Mouse (Mus musculus): ENCODE measurements around the gene Crym. TPM values are rescaled to one million over a fixed set of nuclear protein-coding genes. Genes with fewer than 3 reads are reported as not detected.

Gene Crym
- polyA plus RNA-seq, 1 experiment from 2014 or later, result 2.0 TPM

GRCm38 (mm10) chr7:120150257-120150656 is 51.7 kb downstream of the Crym start:
- Histone ChIP-seq H3K4me3 (ENCODE audit: low read length) (no peak overlapping the region), H3K9ac (ENCODE audit: low read length) (no peak overlapping the region), H3K27ac (ENCODE audit: low read length) (no peak overlapping the region), H3K4me2 (ENCODE audit: low read depth, low read length) (no peak overlapping the region), H3K36me3 (ENCODE audit: control insufficient read depth, insufficient read depth) (no peaks in the 10 kb centered on the region), H3K4me1 (ENCODE audit: control insufficient read depth, insufficient read depth, low read length) (no peaks in the 10 kb centered on the region), H3K9me3 (replicated peaks; ENCODE audit: control insufficient read depth, low read length) (no peaks in the 10 kb centered on the region), H3K27me3 (ENCODE audit: control insufficient read depth, insufficient read depth, low read length) (no peaks in the 10 kb centered on the region; the same call in 1 of the 2 replicates)
- ATAC-seq (replicated peaks; ENCODE audit: extremely low read depth, insufficient read depth, low FRiP score), result no peak
- 44% methylated on average over 3 of the region's 3 CpGs for WGBS

DNA sequence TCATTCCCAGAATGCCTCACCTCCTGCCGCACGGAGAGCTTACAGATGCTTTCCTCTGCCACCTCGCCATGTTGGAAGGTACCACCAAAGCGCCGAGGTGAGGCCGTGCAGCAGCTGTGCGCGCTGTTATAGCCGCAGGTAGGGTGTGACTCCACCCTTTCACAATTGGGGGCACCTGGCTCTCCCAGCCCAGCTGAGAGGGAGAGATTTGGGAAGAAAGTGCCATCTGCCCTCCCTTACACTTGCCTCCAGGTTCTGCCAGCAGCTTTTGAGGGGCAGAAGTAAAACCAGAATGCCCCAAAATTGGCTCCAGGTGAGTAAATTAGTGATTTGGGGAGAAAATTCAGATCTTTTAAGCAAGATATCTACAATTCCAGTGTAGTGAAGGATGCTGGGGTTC is 56.7 kb downstream of the Crym start, which contains the start of gene Zp2:
Zp2 (minus strand) TSS at position 101 of the 400 bp plus-strand sequence.
- no peak within 1 kb of the TSS for H3K4me2 ChIP-seq (ENCODE audit: low read depth, low read length)
- no peak within 1 kb of the TSS for H3K27ac ChIP-seq (ENCODE audit: low read length)
- H3K27me3 ChIP-seq (ENCODE audit: control insufficient read depth, insufficient read depth, low read length), result no peaks in the 10 kb centered on the region; the same call in 1 of the 2 replicates
- H3K4me3 ChIP-seq (ENCODE audit: low read length), result no peak within 1 kb of the TSS
- H3K36me3 ChIP-seq (ENCODE audit: control insufficient read depth, insufficient read depth), result no peaks in the 10 kb centered on the region
- ATAC-seq (replicated peaks; ENCODE audit: extremely low read depth, insufficient read depth, low FRiP score), result no peak
- WGBS, result 69% methylated on average over 9 of the region's 9 CpGs
- no peaks in the 10 kb centered on the region for H3K9me3 ChIP-seq (replicated peaks; ENCODE audit: control insufficient read depth, low read length)
- H3K9ac ChIP-seq (ENCODE audit: low read length), result no peak within 1 kb of the TSS
- H3K4me1 ChIP-seq (ENCODE audit: control insufficient read depth, insufficient read depth, low read length), result peaks cover 3% of the 10 kb centered on the region; the same call in 1 of the 2 replicates

GRCm38 (mm10) chr7:120142743-120143142 is 59.2 kb downstream of the Crym start:
- ATAC-seq (replicated peaks; ENCODE audit: extremely low read depth, insufficient read depth, low FRiP score), result no peak
- Histone ChIP-seq H3K4me1 (ENCODE audit: control insufficient read depth, insufficient read depth, low read length) (peaks cover 3% of the 10 kb centered on the region; the same call in 1 of the 2 replicates), H3K4me3 (ENCODE audit: low read length) (no peak overlapping the region), H3K4me2 (ENCODE audit: low read depth, low read length) (no peak overlapping the region), H3K27me3 (ENCODE audit: control insufficient read depth, insufficient read depth, low read length) (no peaks in the 10 kb centered on the region; the same call in 1 of the 2 replicates), H3K36me3 (ENCODE audit: control insufficient read depth, insufficient read depth) (no peaks in the 10 kb centered on the region), H3K27ac (ENCODE audit: low read length) (no peak overlapping the region), H3K9ac (ENCODE audit: low read length) (no peak overlapping the region), H3K9me3 (replicated peaks; ENCODE audit: control insufficient read depth, low read length) (no peaks in the 10 kb centered on the region)
- WGBS, result 75% methylated on average over 1 of the region's 1 CpGs

Other genes starting within 250 kb of the Crym start
- gene Dnah3, start 106.8 kb downstream of the Crym start, polyA plus RNA-seq (2015; fragmentation: Nextera tagmentation; extraction: Ambion mirVana), result 0.12 and 0.32 TPM in 2 replicates
- gene Tmem159, start 99.8 kb downstream of the Crym start, polyA plus RNA-seq (2015; fragmentation: Nextera tagmentation; extraction: Ambion mirVana), result 29.9 and 39.9 TPM in 2 replicates
- not detected in 2 replicates for gene Zp2, start 56.8 kb downstream of the Crym start, polyA plus RNA-seq (2015; fragmentation: Nextera tagmentation; extraction: Ambion mirVana)
- 0.09 TPM in 1 of 2 replicates, not detected in the other for gene Anks4b, start 28.3 kb downstream of the Crym start, polyA plus RNA-seq (2015; fragmentation: Nextera tagmentation; extraction: Ambion mirVana)
- not detected in 2 replicates for gene Abca14, start 1.9 kb upstream of the Crym start, polyA plus RNA-seq (2015; fragmentation: Nextera tagmentation; extraction: Ambion mirVana)
- 0.05 and 0.11 TPM in 2 replicates for gene Abca15, start 126.6 kb upstream of the Crym start, polyA plus RNA-seq (2015; fragmentation: Nextera tagmentation; extraction: Ambion mirVana)
- not detected in 2 replicates for gene Abca16, start 207.5 kb upstream of the Crym start, polyA plus RNA-seq (2015; fragmentation: Nextera tagmentation; extraction: Ambion mirVana)

Measured in heart, embryonic 16.5 days (tissue).